Mouse (Mus musculus): ENCODE results near the gene Braf.

Braf gene

GRCm38 (mm10) chr6:39607365-39607764 is 117.9 kb downstream of the Braf start:
- DNase-seq (ENCODE audit: extremely low spot score) = no peak

- DNase-seq (ENCODE audit: extremely low spot score) = no peak
Observed at GRCm38 (mm10) chr6:39606862-39607261, 118.4 kb downstream of the Braf start.

GRCm38 (mm10) chr6:39606056-39606455 is 119.2 kb downstream of the Braf start:
- DNase-seq (ENCODE audit: extremely low spot score) = no peak

GRCm38 (mm10) chr6:39604565-39604964 is 120.7 kb downstream of the Braf start:
- no peak for DNase-seq (ENCODE audit: extremely low spot score)

GRCm38 (mm10) chr6:39601828-39602227 is 123.4 kb downstream of the Braf start:
- no peak for DNase-seq (ENCODE audit: extremely low spot score)

- no peak for DNase-seq (ENCODE audit: extremely low spot score)
Observed at GRCm38 (mm10) chr6:39600851-39601250, 124.4 kb downstream of the Braf start.

GRCm38 (mm10) chr6:39592401-39593214 is 132.7 kb downstream of the Braf start, which contains the start of gene Ndufb2:
TSS of gene Ndufb2 (plus strand) at chr6:39592574.
- DNase-seq (ENCODE audit: extremely low spot score) = peak; percentile 98

GRCm38 (mm10) chr6:39591481-39591880 is 133.8 kb downstream of the Braf start:
- no peak for DNase-seq (ENCODE audit: extremely low spot score)

GRCm38 (mm10) chr6:39585517-39585916 is 139.7 kb downstream of the Braf start, which contains the start of gene Gm42420:
TSS of gene Gm42420 (plus strand) at chr6:39585753.
- DNase-seq (ENCODE audit: extremely low spot score) = no peak

GRCm38 (mm10) chr6:39581087-39581784 is 144.0 kb downstream of the Braf start:
- DNase-seq (ENCODE audit: extremely low spot score) = no peak

- DNase-seq (ENCODE audit: extremely low spot score) = no peak
Observed at GRCm38 (mm10) chr6:39580558-39580957, 144.7 kb downstream of the Braf start.

GRCm38 (mm10) chr6:39579552-39579951 is 145.7 kb downstream of the Braf start:
- no peak for DNase-seq (ENCODE audit: extremely low spot score)

GRCm38 (mm10) chr6:39574951-39575350 is 150.3 kb downstream of the Braf start:
- DNase-seq (ENCODE audit: extremely low spot score) = no peak

GRCm38 (mm10) chr6:39574555-39574869 is 150.8 kb downstream of the Braf start:
- DNase-seq (ENCODE audit: extremely low spot score) = no peak

- peak; percentile 87 for DNase-seq (ENCODE audit: extremely low spot score)
Observed at GRCm38 (mm10) chr6:39573791-39574554, 151.3 kb downstream of the Braf start, which contains the start of gene Adck2. TSS of gene Adck2 (plus strand) at chr6:39573873.

- DNase-seq (ENCODE audit: extremely low spot score) = no peak
Observed at GRCm38 (mm10) chr6:39570426-39570825, 154.8 kb downstream of the Braf start.

GRCm38 (mm10) chr6:39567528-39567927 is 157.7 kb downstream of the Braf start:
- DNase-seq (ENCODE audit: extremely low spot score) = peak; percentile 48

GRCm38 (mm10) chr6:39562166-39563015 is 162.9 kb downstream of the Braf start:
- DNase-seq (ENCODE audit: extremely low spot score) = peak; percentile 84

- DNase-seq (ENCODE audit: extremely low spot score) = no peak
Observed at GRCm38 (mm10) chr6:39559276-39559939, 165.9 kb downstream of the Braf start.

GRCm38 (mm10) chr6:39557723-39558261 is 167.5 kb downstream of the Braf start, which contains the start of gene Dennd2a:
TSS of gene Dennd2a (minus strand) at chr6:39557867.
- peak; percentile 94 for DNase-seq (ENCODE audit: extremely low spot score)

All from embryo, embryonic 9.5 days (tissue).